Mouse (Mus musculus) mesoderm, embryonic 11.5 days (tissue): ENCODE results near the gene Aqp8.

ENCODE experiments used
- DNase-seq: peaks from one replicate; pipeline ENCODE4 v3.0.0-alpha.2; 2012; ENCODE audit warnings: low read depth, low spot score

Gene Aqp8

DNA sequence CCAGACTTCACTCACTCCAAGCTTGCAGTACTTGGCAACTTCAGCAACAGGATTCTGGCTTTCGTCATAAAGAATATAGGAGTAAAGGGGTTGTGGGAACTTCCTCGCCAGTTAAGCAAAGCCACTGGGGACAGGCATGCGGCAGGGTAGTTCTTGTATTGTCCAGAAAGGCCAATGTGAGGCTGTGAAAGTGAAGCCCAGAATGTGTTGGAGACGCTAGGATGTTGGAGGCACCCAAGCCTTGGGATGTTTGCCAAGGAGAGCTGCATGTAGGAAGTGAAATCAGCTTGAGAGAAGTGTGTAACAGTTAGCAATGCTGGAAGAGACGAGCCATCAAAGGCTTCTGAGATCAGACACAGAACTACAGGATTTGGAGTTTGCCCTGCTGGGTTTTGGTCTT, 25.6 kb downstream of the Aqp8 start:
- DNase-seq: no peak

DNA sequence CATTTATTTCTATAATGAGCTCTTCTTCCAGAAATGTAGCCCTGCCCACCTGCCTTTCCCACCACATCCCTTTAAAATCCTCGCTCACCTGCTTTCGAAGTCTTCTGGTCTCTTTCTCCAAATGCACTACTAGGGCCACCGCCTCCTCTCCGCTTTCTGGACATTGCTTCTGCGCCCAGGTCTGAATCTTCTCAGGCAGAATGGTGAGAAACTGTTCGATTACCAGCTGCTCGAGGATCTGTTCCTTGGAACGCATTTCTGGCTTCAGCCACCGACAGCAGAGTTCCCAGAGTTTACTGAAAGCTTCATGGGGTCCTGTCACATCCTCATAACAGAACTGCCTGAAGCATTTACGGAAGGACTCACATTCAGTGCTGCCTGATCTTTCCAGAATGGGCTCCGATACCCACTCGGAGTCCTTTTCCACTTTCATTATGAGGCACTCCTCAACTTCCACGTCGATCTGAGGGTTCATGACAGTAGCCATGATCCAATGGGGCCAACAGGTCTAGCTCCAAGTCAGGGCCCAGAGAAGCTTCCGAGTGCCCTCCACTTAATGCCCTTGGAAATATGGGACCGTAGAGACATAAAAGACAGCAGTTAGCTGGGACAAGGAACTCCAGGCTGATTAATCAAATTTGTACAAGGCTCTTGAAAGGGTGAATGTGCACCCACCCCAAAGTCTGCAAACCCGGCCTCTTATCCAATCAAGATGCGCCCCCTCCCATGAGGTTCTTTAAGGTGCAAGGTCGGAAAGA, 37.6 kb downstream of the Aqp8 start:
- DNase-seq: peak; percentile 8

DNA sequence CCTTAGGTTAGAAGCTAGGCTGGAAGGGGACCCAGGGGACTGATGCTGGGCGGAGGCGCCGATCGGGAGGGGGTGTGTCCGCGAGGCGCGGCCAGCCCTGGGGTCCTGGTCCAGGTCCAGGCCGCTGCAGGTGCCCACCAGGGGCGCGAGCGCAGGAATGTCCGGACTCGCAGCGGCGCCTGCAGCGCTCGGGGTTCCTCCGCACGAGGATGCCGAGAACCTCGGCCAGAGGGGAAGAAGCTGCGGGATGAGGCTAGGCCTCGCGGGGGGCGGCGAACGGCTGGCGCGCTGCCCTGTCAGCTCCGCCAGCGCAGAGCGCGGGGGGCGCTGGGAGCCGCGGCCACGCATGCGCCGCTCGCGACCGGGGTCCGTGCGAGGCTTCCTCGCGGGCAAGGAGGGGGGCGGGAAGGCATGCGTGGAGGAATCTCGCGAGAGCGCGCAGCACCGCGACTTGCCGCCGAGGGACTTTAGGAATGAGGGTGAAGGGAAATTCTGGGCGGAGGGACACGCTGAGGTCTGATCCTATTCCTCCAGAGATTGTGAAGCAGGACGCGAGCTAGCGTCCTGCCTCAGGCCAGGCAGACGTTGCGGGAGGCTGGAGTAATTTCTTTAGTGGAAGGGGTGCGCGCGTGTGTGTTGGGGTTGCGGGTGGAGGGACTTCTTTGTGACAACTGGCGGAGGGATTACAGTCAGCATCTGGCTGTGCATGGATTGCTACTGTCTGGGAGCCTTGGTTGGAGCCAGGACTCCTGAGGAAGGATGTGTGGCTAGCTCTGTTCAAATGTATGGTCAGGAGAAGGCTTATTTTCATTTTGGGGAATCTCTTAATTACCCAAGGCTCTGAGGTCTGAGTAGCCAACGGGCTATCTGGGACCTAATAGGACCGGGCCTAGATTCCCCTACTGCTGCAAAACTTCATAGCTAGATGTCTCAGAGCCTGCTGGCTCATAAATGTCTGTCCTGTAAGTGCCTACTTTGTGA, 38.4 kb downstream of the Aqp8 start, which contains the start of gene Zkscan2:
Gene Zkscan2 (minus strand): TSS at position 211 of the 981 bp plus-strand sequence.
- DNase-seq: peak; percentile 97

DNA sequence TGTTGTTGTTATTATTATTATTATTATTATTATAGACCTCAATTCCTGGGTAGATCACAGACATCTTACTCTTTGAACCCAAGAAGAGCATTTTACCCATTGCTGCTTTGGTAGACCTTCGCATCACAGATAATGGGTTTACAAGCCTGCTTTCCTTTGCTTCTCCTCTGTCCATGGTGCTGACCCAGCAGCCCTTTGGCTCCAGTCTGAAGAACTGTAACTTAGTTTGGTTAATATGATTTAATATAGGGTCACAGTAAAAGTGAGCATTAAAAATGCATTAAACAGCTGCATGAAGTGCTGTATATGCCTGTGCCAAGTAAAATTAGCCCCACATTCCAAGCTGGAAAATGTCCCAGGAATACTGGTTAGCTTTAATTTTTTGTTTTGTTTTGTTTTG, 41.3 kb downstream of the Aqp8 start:
- peak; percentile 69 for DNase-seq

DNA sequence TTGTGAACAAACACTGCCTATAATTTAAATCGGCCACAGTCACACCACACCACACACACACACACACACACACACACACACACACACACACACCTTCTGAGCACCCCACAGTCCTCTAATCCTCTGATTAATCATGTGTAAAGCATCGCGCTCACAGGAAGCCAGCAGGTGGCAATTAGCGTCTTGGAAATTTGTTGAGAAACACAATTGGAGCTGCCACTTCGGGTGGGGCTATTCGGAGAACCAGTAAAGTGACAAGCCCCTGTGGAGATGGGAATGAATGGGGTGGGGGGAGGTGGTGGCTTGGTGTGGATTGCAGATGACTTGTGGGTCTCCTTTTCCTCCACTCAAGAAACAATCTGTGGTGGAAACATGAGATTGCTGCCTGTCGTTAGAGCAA, 45.9 kb downstream of the Aqp8 start:
- DNase-seq: no peak
